21 mouse cellular contexts compared by ENCODE assay signal in genomic region chr14:121481591-121481990, GRCm38 (mm10). TPM values are rescaled to one million over a fixed set of nuclear protein-coding genes. Genes with fewer than 3 reads are reported as not detected.
"Had no signal": no experiment of that assay in that cellular context is flagged by ENCODE, and none has a peak within 500 bp of the region (broad histone marks: within the 10 kb centered on the region; RNA-seq: fewer than 3 reads in every experiment).

No protein-coding gene starts in this region.

- H3K27ac ChIP-seq: liver, embryonic 14.5 days; midbrain, embryonic 10.5 days; midbrain, embryonic 13.5 days; neural tube, embryonic 13.5 days; neural tube, embryonic 15.5 days had no signal

- H3K36me3 ChIP-seq: midbrain, embryonic 10.5 days; midbrain, embryonic 13.5 days; neural tube, embryonic 13.5 days; neural tube, embryonic 15.5 days had no signal

- H3K9ac ChIP-seq: liver, embryonic 14.5 days; lung, embryonic 14.5 days; midbrain, embryonic 13.5 days; neural tube, embryonic 13.5 days; neural tube, embryonic 15.5 days had no signal

- H3K27me3 ChIP-seq: neural tube, embryonic 13.5 days; neural tube, embryonic 15.5 days had no signal

- H3K4me1 ChIP-seq: midbrain, embryonic 10.5 days; midbrain, embryonic 13.5 days; neural tube, embryonic 13.5 days; neural tube, embryonic 15.5 days had no signal

- DNase-seq: lung, adult 18-20 months; lung, embryonic 14.5 days; lung, postnatal 10 days; lung, postnatal 4 days; right cerebral cortex, adult 18-20 months; right cerebral cortex, postnatal 25 days; right cerebral cortex, postnatal 4 days; spleen, adult 18-20 months; thymus, adult 18-20 months; thymus, postnatal 14 days; thymus, postnatal 36 days had no signal

- ATAC-seq: midbrain, embryonic 13.5 days; midbrain, embryonic 16.5 days had no signal

- H3K4me2 ChIP-seq: lung, embryonic 14.5 days; midbrain, embryonic 13.5 days; neural tube, embryonic 13.5 days; neural tube, embryonic 15.5 days had no signal

- H3K9me3 ChIP-seq: midbrain, embryonic 10.5 days; midbrain, embryonic 13.5 days; neural tube, embryonic 13.5 days; neural tube, embryonic 15.5 days had no signal

- H3K4me3 ChIP-seq: midbrain, embryonic 10.5 days; midbrain, embryonic 13.5 days; myocyte; neural tube, embryonic 13.5 days; neural tube, embryonic 15.5 days had no signal

RNA-seq across cellular contexts. Expression of gene Slc15a1, which starts 23.5 kb away (rescaled TPM):
- total RNA-seq: megakaryocyte, adult 5-6 weeks had no signal
- polyA plus RNA-seq: liver, embryonic 14.5 days; midbrain, embryonic 10.5 days; midbrain, embryonic 16.5 days; myocyte; neural tube, embryonic 11.5 days; neural tube, embryonic 13.5 days; neural tube, embryonic 15.5 days; stomach, embryonic 14.5 days had no signal
